Mouse (Mus musculus): Measurements from ENCODE around the gene Pole3. TPM values are rescaled to one million over a fixed set of nuclear protein-coding genes. Genes with fewer than 3 reads are reported as not detected.
"Not testable (repeated sequence)": the region's sequence is repeated elsewhere in the genome, so short reads cannot be mapped to it uniquely, and the experiment has no call there.

Pole3 gene
- polyA plus RNA-seq, 1 experiment, result 33.8 TPM

DNA sequence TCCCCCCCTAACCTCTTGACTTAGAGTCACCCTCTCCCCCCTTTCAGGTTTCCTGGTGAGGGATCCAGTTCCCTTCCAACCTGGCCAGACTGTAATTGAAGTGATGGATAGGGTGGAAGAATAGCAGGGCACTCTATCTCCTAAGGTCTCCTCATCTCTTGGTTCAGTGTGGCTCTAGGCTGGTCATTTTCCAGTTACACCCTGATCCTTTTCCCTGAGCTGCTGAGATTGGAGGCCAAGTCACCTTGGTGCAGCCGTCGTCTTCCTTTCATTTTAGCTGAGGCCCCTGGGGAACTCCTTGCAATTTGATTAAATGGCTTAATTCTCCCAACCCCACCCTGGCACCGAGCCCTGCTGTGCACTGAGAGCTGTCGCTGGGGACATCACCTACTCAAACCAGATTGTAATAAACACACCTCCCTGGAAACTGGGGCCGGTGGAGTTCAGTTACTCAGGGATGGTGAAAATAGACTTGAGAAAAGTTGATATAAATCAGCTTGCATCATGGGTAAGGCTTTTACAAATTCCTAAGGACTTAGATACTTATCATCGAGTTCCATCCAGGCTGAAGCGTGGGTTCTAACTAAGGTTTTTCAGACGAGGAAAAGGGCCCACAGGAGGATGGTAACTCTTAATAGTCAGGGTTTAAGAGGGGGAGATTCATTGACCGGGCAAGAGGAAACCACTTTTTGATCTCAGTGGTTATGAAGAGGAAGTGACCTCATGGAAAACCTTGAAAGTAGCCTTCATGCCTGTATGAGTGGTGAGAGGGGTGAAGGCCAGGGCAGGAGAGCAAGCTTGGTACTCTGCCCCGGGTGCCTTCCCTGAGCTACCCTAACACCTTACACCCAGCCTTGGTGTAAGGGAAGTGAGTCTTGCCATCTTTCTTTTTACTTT, 43.9 kb downstream of the Pole3 start:
- H3K27ac ChIP-seq (ENCODE audit: insufficient read depth, low read depth, low read length), result no peak overlapping the region
- H3K4me1 ChIP-seq (ENCODE audit: control insufficient read depth, insufficient read depth, low read length), result peaks cover 23% of the 10 kb centered on the region
- TF ChIP-seq POLR2A (IDR thresholded peaks at IDR 0.05; ENCODE audit: borderline replicate concordance, low read depth, low read length) (no peak), CTCF (IDR thresholded peaks at IDR 0.05; ENCODE audit: low read depth, low read length) (no peak)
- H3K4me3 ChIP-seq (ENCODE audit: insufficient read depth, low read length), result no peak overlapping the region

DNA sequence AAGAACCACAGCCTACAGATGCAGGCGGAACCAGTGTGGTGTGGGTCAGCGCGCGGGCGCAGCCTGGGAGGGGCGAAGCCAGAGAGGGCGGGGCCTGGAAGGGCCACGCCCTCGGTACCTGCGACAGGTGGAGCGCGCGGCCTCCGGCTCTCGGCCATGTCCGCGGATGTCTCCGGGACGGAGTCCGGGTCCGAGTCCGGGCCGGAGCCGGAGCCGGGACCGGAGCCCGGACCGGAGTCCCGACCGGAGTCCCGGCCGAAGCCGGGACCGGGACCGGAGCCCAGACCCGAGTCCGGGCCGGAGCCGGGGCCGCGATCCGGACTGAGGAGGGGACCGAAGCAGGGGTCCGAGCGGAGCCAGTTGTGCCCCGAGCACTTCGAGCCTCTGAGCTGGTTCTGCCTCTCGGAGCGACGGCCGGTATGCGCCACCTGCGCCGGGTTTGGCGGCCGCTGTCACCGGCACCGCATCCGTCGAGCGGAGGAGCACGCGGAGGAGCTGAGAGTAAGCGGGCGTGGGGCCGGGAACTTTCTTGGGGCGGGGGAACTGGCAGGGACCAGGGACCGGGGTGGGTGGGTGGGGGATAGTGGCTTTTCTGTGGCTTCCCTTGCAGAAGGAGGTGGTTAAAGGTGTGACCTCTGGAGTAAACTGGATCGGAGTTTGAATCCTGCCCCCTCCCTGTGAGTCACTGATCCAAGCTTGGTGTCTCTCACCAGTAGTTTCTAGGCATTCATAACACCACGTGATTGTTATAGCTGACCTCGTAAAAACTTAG, 44.7 kb downstream of the Pole3 start, which contains the start of gene Bspry:
TSS of gene Bspry (plus strand) at position 117 of the 772 bp plus-strand sequence.
- no peak for TF ChIP-seq POLR2A (IDR thresholded peaks at IDR 0.05; ENCODE audit: borderline replicate concordance, low read depth, low read length)
- TF ChIP-seq CTCF (IDR thresholded peaks at IDR 0.05; ENCODE audit: low read depth, low read length), result no peak
- Histone ChIP-seq H3K27ac (ENCODE audit: insufficient read depth, low read depth, low read length) (no peak within 1 kb of the TSS), H3K4me3 (ENCODE audit: insufficient read depth, low read length) (peak within 1 kb of the TSS; percentile 47), H3K4me1 (ENCODE audit: control insufficient read depth, insufficient read depth, low read length) (peaks cover 21% of the 10 kb centered on the region)

GRCm38 (mm10) chr4:62479593-62479936, 45.3 kb downstream of the Pole3 start:
- H3K27ac ChIP-seq (ENCODE audit: insufficient read depth, low read depth, low read length), result not testable (repeated sequence)
- Histone ChIP-seq H3K4me1 (ENCODE audit: control insufficient read depth, insufficient read depth, low read length) (peaks cover 16% of the 10 kb centered on the region), H3K4me3 (ENCODE audit: insufficient read depth, low read length) (peak overlapping the region; percentile 47)
- TF ChIP-seq CTCF (IDR thresholded peaks at IDR 0.05; ENCODE audit: low read depth, low read length), result peak; percentile 49; the same call in 1 of the 2 replicates

DNA sequence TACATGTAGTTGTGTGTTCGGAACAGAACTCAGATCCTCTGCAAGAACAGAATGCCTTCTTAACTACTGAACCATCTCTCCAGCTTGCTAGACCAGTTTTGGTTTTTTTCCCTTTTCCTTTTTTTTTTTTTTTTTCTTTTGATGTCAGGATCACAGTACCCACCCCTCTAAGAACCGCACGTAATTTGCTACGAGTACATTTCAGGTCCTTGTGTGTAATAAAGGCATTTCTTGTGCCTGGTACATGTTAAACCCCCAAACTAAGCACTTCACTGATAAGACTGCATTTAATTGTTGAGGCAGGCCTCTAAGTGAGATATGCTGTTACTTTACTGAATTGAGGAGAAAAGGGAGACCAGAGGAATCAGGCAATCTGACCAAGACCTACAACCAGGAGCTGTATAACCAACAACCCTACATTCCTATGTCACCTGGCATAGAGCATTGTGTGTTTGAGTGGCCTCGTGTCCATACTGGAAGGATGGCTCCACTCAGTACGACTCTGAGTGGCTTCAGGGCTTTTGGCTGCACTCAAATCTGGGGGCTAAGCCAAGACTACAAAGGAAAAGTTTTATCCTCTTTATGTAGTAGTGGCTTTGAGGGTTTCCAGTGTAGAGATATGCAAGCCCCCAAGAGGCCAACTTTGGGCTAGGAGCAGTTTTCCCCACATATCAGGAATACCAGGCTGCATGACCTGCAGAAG, 47.2 kb downstream of the Pole3 start:
- TF ChIP-seq CTCF (IDR thresholded peaks at IDR 0.05; ENCODE audit: low read depth, low read length) (no peak), POLR2A (IDR thresholded peaks at IDR 0.05; ENCODE audit: borderline replicate concordance, low read depth, low read length) (no peak)
- H3K4me1 ChIP-seq (ENCODE audit: control insufficient read depth, insufficient read depth, low read length), result peaks cover 12% of the 10 kb centered on the region
- H3K4me3 ChIP-seq (ENCODE audit: insufficient read depth, low read length), result no peak overlapping the region
- H3K27ac ChIP-seq (ENCODE audit: insufficient read depth, low read depth, low read length), result no peak overlapping the region

- Histone ChIP-seq H3K4me3 (ENCODE audit: insufficient read depth, low read length) (no peak overlapping the region), H3K4me1 (ENCODE audit: control insufficient read depth, insufficient read depth, low read length) (peaks cover 11% of the 10 kb centered on the region), H3K27ac (ENCODE audit: insufficient read depth, low read depth, low read length) (no peak overlapping the region)
- TF ChIP-seq CTCF (IDR thresholded peaks at IDR 0.05; ENCODE audit: low read depth, low read length) (no peak), POLR2A (IDR thresholded peaks at IDR 0.05; ENCODE audit: borderline replicate concordance, low read depth, low read length) (no peak)
Measured at GRCm38 (mm10) chr4:62475793-62476192, 49.1 kb downstream of the Pole3 start.

- no peak overlapping the region for H3K4me3 ChIP-seq (ENCODE audit: insufficient read depth, low read length)
- no peak for TF ChIP-seq POLR2A (IDR thresholded peaks at IDR 0.05; ENCODE audit: borderline replicate concordance, low read depth, low read length)
- H3K27ac ChIP-seq (ENCODE audit: insufficient read depth, low read depth, low read length), result no peak overlapping the region
- H3K4me1 ChIP-seq (ENCODE audit: control insufficient read depth, insufficient read depth, low read length), result peaks cover 7% of the 10 kb centered on the region
Measured at GRCm38 (mm10) chr4:62475131-62475530, 49.7 kb downstream of the Pole3 start.

Other genes with a start within 250 kb of the Pole3 start
- 92.2 and 95.1 TPM in 2 replicates for gene Fkbp15, start 164.5 kb downstream of the Pole3 start, polyA plus RNA-seq (2012; ENCODE audit: insufficient read depth, insufficient read length, missing spikeins)
- gene Slc31a1, start 164.3 kb downstream of the Pole3 start, polyA plus RNA-seq (2012; ENCODE audit: insufficient read depth, insufficient read length, missing spikeins), result 64.1 and 71.0 TPM in 2 replicates
- 54.8 and 71.2 TPM in 2 replicates for gene Cdc26, start 116.4 kb downstream of the Pole3 start, polyA plus RNA-seq (2012; ENCODE audit: insufficient read depth, insufficient read length, missing spikeins)
- 10.1 and 10.9 TPM in 2 replicates for gene Prpf4, start 116.3 kb downstream of the Pole3 start, polyA plus RNA-seq (2012; ENCODE audit: insufficient read depth, insufficient read length, missing spikeins)
- gene Rnf183, start 89.8 kb downstream of the Pole3 start, polyA plus RNA-seq (2012; ENCODE audit: insufficient read depth, insufficient read length, missing spikeins), result not detected in 2 replicates
- gene Wdr31, start 54.2 kb downstream of the Pole3 start, polyA plus RNA-seq (2012; ENCODE audit: insufficient read depth, insufficient read length, missing spikeins), result 0.94 TPM in 1 of 2 replicates, not detected in the other
- 0.55 TPM in 1 of 2 replicates, not detected in the other for gene Bspry, start 45.0 kb downstream of the Pole3 start, polyA plus RNA-seq (2012; ENCODE audit: insufficient read depth, insufficient read length, missing spikeins)
- 0.46 and 2.2 TPM in 2 replicates for gene Hdhd3, start 21.6 kb downstream of the Pole3 start, polyA plus RNA-seq (2012; ENCODE audit: insufficient read depth, insufficient read length, missing spikeins)
- gene Alad, start 5.2 kb downstream of the Pole3 start, polyA plus RNA-seq (2012; ENCODE audit: insufficient read depth, insufficient read length, missing spikeins), result 9.2 and 10.3 TPM in 2 replicates
- 0.60 TPM in 1 of 2 replicates, not detected in the other for gene 4933430I17Rik, start 301 bp upstream of the Pole3 start, polyA plus RNA-seq (2012; ENCODE audit: insufficient read depth, insufficient read length, missing spikeins)
- 17.2 and 19.7 TPM in 2 replicates for gene Rgs3, start 34.8 kb upstream of the Pole3 start, polyA plus RNA-seq (2012; ENCODE audit: insufficient read depth, insufficient read length, missing spikeins)

All from bone marrow macrophage, adult 2 months (primary cell).